Mouse (Mus musculus): ENCODE measurements around the gene Srrd.

The Srrd gene

DNA sequence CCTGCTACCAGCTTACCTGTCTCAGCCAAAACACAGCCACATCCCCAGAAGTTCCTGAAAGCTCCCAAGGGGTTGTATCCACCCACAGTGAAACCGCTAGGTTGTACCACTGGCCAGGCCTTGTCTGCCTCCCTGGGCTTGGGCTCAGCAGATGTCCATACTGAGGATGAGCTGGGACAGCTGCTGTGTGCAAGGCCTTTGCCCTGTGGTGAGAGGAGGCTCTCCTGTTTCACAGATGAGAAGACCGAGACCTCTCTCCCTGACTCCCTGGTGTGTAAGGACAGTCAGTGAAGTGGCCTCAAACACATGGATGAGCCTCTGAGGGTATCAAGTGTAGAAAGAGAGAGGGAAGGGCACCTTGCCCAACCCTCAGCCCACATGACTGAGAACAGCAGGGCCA, 55.2 kb downstream of the Srrd start:
- no peak for DNase-seq

Data from liver (tissue).